Mouse (Mus musculus): ENCODE measurements around the gene Tead4.

DNA sequence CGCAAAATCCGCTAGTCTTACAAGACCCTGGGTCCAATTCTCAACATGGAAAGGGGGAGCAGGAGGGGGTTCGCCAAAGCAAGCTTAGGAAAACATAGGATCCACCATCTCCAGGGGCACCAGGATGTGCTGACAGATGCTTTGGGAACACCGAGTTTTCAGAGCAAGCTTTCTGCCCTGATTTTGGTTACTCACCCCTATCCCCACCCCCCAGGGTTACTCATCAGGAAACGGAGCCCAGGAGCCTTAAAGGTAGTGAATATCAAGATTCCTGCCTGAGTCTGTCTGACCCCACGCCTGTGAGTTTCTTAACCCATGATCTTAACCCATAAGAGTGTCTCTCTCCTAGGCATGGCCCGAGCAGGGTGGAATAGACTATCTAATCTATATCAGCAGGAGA is 2.4 kb downstream of the Tead4 start:
- TF ChIP-seq USF1 (IDR thresholded peaks at IDR 0.05; ENCODE audit: low read depth) (no peak), CTCF (IDR thresholded peaks at IDR 0.05; ENCODE audit: control insufficient read depth, insufficient read depth, insufficient read length) (no peak), MYOG (IDR thresholded peaks at IDR 0.05; ENCODE audit: control insufficient read depth, extremely low read depth, insufficient read length) (no peak), MAX (IDR thresholded peaks at IDR 0.05) (no peak)

Measured in C2C12 (cell line).